Mouse (Mus musculus) lung, embryonic 16.5 days (tissue): Measurements from ENCODE around the gene Gm11564. TPM values are rescaled to one million over a fixed set of nuclear protein-coding genes. Genes with fewer than 3 reads are reported as not detected.

Experiments used
- polyA plus RNA-seq: library from polyadenylated mRNA; unstranded; fragments of >200 nt; fragmentation: Nextera tagmentation; extraction: Ambion mirVana; gene quantifications from 2 replicates; pipeline ENCODE4 v1.2.1, GENCODE M21; 2015

The Gm11564 gene
- polyA plus RNA-seq, 1 experiment from 2014 or later = not detected

Other genes with a start within 250 kb of the Gm11564 start
- gene Krtap3-1, start 249.0 kb downstream of the Gm11564 start, polyA plus RNA-seq = not detected in 2 replicates
- not detected in 2 replicates for gene Krtap1-5, start 234.7 kb downstream of the Gm11564 start, polyA plus RNA-seq
- not detected in 2 replicates for gene Krtap1-4, start 232.0 kb downstream of the Gm11564 start, polyA plus RNA-seq
- not detected in 2 replicates for gene Krtap1-3, start 224.3 kb downstream of the Gm11564 start, polyA plus RNA-seq
- not detected in 2 replicates for gene Krtap9-3, start 217.6 kb downstream of the Gm11564 start, polyA plus RNA-seq
- gene Gm11938, start 212.4 kb downstream of the Gm11564 start, polyA plus RNA-seq = not detected in 2 replicates
- gene Gm11937, start 205.5 kb downstream of the Gm11564 start, polyA plus RNA-seq = not detected in 2 replicates
- gene Krtap2-4, start 200.8 kb downstream of the Gm11564 start, polyA plus RNA-seq = not detected in 2 replicates
- gene Gm11562, start 195.2 kb downstream of the Gm11564 start, polyA plus RNA-seq = not detected in 2 replicates
- not detected in 2 replicates for gene Krtap4-1, start 187.4 kb downstream of the Gm11564 start, polyA plus RNA-seq
- not detected in 2 replicates for gene Krtap4-2, start 180.6 kb downstream of the Gm11564 start, polyA plus RNA-seq
- gene Krtap4-7, start 171.6 kb downstream of the Gm11564 start, polyA plus RNA-seq = not detected in 2 replicates
- not detected in 2 replicates for gene Gm11555, start 165.4 kb downstream of the Gm11564 start, polyA plus RNA-seq
- not detected in 2 replicates for gene Gm11563, start 156.7 kb downstream of the Gm11564 start, polyA plus RNA-seq
- not detected in 2 replicates for gene Krtap4-6, start 149.7 kb downstream of the Gm11564 start, polyA plus RNA-seq
- not detected in 2 replicates for gene Gm14190, start 124.9 kb downstream of the Gm11564 start, polyA plus RNA-seq
- gene Gm14180, start 81.4 kb downstream of the Gm11564 start, polyA plus RNA-seq = not detected in 2 replicates
- gene Gm11595, start 42.8 kb downstream of the Gm11564 start, polyA plus RNA-seq = not detected in 2 replicates
- gene Krtap4-8, start 35.0 kb downstream of the Gm11564 start, polyA plus RNA-seq = not detected in 2 replicates
- gene Krtap4-9, start 30.5 kb downstream of the Gm11564 start, polyA plus RNA-seq = not detected in 2 replicates
- gene Gm11596, start 22.2 kb downstream of the Gm11564 start, polyA plus RNA-seq = not detected in 2 replicates
- not detected in 2 replicates for gene Gm11569, start 16.7 kb downstream of the Gm11564 start, polyA plus RNA-seq
- not detected in 2 replicates for gene Gm11554, start 11.2 kb downstream of the Gm11564 start, polyA plus RNA-seq
- gene Krtap4-13, start 5.8 kb downstream of the Gm11564 start, polyA plus RNA-seq = not detected in 2 replicates
- not detected in 2 replicates for gene 2300003K06Rik, start 22.4 kb upstream of the Gm11564 start, polyA plus RNA-seq
- gene Krtap4-16, start 35.9 kb upstream of the Gm11564 start, polyA plus RNA-seq = not detected in 2 replicates
- not detected in 2 replicates for gene Gm11568, start 42.3 kb upstream of the Gm11564 start, polyA plus RNA-seq
- not detected in 2 replicates for gene Gm11559, start 48.8 kb upstream of the Gm11564 start, polyA plus RNA-seq
- not detected in 2 replicates for gene Krtap9-1, start 57.7 kb upstream of the Gm11564 start, polyA plus RNA-seq
- gene Gm11567, start 63.5 kb upstream of the Gm11564 start, polyA plus RNA-seq = not detected in 2 replicates
- gene Krtap31-1, start 92.3 kb upstream of the Gm11564 start, polyA plus RNA-seq = not detected in 2 replicates
- not detected in 2 replicates for gene Gm11565, start 99.1 kb upstream of the Gm11564 start, polyA plus RNA-seq
- not detected in 2 replicates for gene Krtap31-2, start 120.6 kb upstream of the Gm11564 start, polyA plus RNA-seq
- not detected in 2 replicates for gene Krtap9-5, start 132.8 kb upstream of the Gm11564 start, polyA plus RNA-seq
- gene Krtap29-1, start 163.4 kb upstream of the Gm11564 start, polyA plus RNA-seq = not detected in 2 replicates
- gene Krtap16-1, start 170.9 kb upstream of the Gm11564 start, polyA plus RNA-seq = not detected in 2 replicates
- 0.83 and 1.2 TPM in 2 replicates for gene Krtap17-1, start 178.3 kb upstream of the Gm11564 start, polyA plus RNA-seq
- gene Krt33a, start 200.5 kb upstream of the Gm11564 start, polyA plus RNA-seq = not detected in 2 replicates
- not detected in 2 replicates for gene Krt33b, start 214.2 kb upstream of the Gm11564 start, polyA plus RNA-seq
- gene Krt34, start 225.9 kb upstream of the Gm11564 start, polyA plus RNA-seq = 0.21 and 0.44 TPM in 2 replicates
- 0.10 and 0.21 TPM in 2 replicates for gene Krt31, start 234.9 kb upstream of the Gm11564 start, polyA plus RNA-seq